Mouse (Mus musculus) right cerebral cortex, postnatal 14 days (tissue): ENCODE measurements around the gene Chp1.
"Not testable (repeated sequence)": the region's sequence is repeated elsewhere in the genome, so short reads cannot be mapped to it uniquely, and the experiment has no call there.

Source experiments
- DNase-seq: peaks from one replicate; pipeline ENCODE4 v3.0.0; 2022

Gene Chp1

DNA sequence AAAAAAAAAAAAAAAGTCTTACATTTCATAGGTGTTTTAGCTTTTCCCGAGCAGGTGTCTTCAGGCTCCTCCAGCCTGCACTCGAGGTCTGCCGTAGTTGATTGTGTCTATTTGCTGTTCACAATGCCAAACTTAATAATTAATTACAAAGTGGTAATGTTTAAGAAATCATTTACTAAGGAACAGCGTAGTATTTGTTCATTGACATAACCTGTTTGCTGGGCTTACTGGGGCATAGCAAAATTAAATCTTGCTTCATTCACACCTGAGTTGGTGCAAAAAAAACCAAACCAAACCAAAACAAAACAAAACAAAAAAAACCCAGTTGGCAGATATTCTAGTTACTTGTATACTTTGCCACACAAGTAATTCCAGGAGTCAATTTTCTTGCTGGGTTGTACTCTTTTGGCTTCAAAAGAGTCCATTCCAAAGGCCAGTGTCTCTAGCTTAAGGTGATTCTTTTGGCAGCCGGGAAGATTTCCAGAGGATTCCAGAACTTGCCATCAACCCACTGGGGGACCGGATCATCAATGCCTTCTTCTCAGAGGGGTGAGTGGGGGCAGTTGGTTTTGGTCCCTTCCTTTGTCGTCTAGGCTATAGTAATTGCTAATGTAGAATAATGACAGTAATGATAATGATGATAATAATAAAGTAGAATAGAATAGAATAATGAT lies 18.8 kb downstream of the Chp1 start:
- no peak for DNase-seq

GRCm38 (mm10) chr2:119572471-119572870 lies 25.0 kb downstream of the Chp1 start:
- DNase-seq: no peak

- no peak for DNase-seq
Measured at GRCm38 (mm10) chr2:119581571-119581970, 34.1 kb downstream of the Chp1 start.

DNA sequence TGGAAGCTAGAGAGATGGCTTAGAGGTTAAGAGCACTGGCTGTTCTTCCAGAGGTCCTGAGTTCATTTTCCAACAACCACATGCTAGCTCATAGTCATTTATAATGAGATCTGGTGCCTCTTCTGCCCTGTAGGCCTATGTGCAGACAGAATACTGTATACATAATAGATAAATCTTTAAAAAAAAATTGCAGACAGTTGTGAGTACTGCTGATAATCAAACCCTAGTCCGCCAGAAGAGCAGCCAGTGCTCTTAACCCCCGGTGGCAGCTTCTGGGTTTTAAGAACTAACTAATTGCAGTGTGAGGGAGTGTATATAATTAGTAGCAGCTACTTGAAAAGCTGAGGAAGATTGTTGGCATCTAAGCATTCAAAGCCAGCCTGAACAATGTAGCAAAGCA lies 35.9 kb downstream of the Chp1 start:
- no peak for DNase-seq

DNA sequence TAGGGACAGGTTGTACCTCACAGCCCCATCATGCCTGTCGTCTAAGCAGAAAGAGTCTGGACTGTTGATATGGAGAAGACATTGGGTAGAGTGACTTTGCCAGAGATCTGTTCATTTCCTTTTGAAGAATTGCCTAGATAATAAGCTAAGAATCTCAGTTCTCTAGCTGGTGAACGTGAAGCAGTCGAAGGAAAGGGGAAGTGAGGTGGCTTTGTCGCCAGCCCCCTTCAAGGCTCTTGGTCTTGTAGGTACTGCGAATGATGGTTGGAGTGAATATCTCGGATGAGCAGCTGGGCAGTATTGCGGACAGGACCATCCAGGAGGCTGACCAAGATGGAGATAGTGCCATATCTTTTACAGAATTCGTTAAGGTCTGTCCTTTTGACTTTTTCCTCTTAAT lies 36.8 kb downstream of the Chp1 start:
- no peak for DNase-seq

GRCm38 (mm10) chr2:119587383-119587782 lies 39.9 kb downstream of the Chp1 start:
- DNase-seq: peak; percentile 52

DNA sequence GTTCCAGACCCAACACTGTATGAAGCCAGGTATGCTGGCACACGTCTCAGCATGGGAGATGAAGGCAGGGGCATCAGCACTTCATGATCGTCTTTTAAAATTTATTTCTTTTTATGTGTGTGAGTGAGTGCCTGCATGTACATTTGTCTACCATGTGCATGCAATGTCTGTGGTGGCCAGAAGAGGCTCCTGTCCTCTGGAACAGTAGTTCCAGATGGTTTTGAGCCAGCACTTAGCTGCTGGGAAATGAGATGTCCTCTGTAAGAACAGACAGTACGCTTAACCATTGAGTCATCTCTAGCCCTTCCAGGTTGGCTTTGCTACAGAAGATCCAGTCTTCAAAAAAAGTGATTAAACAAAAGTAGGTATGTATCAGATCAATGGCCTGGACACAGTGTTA lies 43.8 kb downstream of the Chp1 start:
- DNase-seq: no peak

- DNase-seq: no peak
Measured at GRCm38 (mm10) chr2:119593765-119594112, 46.2 kb downstream of the Chp1 start.

- DNase-seq: peak; percentile 98
Measured at GRCm38 (mm10) chr2:119594113-119594981, 46.9 kb downstream of the Chp1 start.

- DNase-seq: no peak
Measured at GRCm38 (mm10) chr2:119595308-119595707, 47.8 kb downstream of the Chp1 start.

DNA sequence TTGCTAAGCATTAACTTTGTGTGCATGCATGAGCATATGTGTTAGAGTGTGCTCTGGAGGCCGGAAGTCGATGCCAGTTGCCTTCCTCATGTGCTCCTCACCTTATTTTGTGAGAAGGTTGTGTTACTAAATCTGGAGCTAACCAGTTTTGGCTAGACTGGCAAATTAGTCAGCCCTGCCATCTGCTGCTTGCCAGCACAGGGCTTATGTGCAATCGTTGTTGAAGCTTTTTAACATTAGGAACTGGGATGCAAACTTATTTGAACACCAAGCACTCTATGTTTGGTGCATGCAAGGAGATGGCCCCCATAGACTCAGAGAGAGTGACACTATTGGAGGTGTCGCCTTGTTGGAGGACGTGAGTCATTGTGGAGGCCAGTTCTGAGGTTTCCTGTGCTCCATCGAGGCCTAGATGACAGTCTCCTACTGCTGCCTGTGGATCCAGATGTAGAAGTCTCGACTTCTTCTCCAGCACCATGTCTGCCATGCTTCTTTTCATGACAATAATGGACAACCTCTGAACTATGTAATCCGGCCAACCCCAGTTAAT lies 49.4 kb downstream of the Chp1 start:
- no peak for DNase-seq

DNA sequence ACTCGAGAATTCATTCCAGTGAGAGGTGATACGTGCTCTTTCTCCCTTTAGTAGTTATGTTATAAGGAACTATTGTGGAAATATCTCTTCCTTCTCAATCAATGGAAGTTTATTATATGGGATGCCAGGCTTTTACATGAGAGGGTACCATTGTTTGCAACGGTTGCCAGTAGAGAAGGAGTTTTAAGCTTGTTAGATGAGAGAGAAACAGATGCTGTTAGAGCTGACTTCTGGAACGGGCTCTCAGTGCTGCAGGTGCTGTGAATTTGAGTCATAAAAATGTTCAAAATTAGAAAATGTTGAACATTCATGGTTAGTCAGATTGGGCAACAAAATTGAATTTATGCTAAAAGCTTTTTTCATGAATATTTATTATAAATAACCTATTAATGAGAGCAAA lies 53.5 kb downstream of the Chp1 start:
- DNase-seq: no peak

DNA sequence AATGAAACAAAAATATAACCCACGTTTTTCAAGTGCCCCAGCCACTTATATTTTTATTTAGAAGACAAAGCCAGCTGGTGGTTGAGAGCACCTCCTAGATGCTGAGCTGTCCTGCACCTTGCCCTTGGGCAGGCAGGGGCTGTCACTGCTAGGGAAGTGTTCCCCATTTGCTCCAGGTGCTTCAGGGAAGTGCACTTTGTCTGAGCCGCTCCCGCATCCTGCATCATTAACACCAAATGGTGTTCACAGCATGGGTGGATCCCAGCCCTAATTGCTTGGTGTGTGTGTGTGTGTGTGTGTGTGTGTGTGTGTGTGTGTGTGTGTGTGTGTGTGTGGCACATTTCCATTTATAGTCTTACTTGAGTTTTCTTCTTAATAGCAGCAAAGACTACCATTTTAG lies 54.1 kb downstream of the Chp1 start:
- not testable (repeated sequence) for DNase-seq

DNA sequence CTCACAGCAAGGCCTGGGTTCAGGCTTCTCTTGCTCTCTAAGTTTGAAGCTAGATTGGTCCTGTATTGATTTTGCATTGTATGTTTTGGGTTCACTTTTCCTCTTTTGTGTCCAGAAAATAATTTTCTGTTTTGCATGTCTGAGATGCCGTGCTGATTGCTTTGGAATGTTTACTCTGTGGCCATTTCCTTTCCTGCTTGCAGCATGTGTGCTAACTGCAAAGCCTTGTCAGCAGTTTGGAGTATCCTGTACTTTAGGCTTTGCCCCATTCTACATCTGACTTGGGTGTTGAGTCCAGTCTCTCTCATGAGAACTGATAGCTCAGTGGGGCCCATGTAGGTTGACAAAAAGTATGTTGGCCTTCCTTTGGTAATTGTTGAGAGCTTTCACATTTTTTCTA lies 55.0 kb downstream of the Chp1 start:
- no peak for DNase-seq

DNA sequence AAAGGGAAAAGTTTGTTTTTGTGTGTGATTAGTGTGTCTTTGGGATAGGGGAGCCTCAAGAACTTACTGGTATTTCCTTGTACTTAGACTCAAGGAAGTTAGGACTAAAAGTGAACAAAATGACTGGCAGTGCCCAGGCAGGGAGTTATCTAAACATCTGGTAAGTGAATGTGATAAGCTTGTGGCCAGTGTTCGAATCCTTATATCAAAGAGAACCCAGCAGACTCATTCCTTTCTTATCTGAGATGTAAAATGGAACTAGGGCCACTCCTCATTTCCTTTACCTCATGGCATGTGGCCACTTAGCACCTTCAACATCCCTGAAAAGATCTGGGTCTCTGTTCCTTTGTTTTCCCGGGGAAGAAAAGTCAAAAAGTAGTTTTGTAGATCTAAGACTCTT lies 56.4 kb downstream of the Chp1 start:
- DNase-seq: no peak

DNA sequence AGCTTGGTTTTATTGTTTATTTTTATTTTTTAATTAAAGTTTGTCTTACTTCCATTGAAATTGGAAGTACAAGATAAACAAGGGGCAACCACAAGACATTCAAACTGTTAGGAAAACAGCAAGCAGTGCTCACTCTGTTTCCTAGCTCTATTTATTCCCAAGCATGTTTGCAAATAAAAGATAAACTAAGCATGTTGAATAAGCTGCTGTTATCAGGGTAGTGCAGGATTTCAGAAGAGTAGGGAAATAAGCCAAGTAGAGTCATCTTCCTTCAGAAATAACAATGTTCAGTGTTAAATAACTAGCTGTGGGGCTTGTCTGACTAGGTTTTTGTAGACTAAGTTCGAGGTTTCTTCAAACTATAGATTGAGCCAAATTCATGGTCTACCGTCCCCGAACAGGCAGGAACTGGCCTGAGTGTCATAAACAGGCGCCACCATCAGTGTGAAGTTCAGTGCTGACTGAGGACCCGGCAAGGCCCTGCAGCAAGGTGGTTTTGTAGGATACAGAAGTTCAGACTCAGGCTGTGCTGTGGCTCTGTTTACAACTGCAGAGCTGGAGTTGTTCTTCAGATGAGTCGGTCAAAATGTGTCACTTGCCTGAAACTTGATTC lies 58.0 kb downstream of the Chp1 start:
- no peak for DNase-seq

DNA sequence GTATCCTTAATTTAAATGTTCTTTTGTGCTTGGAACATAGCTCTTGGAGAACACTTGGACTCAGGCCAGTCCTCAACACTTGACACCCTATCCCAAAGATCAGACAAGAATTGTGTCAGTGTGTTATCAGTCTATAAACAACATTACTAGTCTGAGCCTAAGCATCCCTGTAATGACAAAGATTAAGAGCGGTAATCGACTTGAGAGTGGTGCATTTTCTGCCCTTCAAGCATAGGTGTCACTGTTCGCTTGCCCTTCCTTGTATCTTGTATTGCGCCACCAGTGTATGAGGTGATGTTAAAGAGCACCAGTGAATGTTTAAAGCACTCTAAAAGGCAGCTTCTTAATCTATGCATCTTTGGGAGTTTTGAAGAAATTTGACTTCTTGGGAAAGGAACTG lies 59.5 kb downstream of the Chp1 start:
- DNase-seq: no peak

GRCm38 (mm10) chr2:119617841-119618198 lies 70.3 kb downstream of the Chp1 start:
- DNase-seq: no peak

- peak; percentile 87 for DNase-seq
Measured at GRCm38 (mm10) chr2:119618199-119618982, 70.9 kb downstream of the Chp1 start, which contains the start of the genes Nusap1 and Oip5. Gene Nusap1, plus strand, starts transcription at chr2:119618298. Gene Oip5, minus strand, starts transcription at chr2:119618469.

- DNase-seq: not testable (repeated sequence)
Measured at GRCm38 (mm10) chr2:119619002-119619401, 71.5 kb downstream of the Chp1 start.

DNA sequence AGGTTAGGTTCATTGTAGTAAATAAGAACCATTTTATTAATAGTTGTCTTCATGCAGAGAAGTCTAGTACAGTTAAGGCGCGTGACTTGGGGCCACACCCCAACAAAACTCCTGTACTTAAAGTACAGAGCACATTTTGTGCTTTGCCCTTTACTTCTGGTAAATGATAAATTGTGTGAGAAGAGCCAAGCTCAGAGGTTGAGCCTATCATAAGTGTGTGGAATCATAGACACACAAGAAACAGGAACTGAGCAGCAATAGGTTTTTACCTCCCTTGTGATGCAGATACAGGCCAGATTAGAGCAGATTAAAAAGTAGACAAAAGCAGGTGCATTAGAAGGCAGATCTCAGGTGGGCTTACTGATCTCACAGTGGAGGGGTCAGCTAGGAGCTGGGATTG lies 73.8 kb downstream of the Chp1 start:
- no peak for DNase-seq
